Mouse (Mus musculus) adrenal gland, postnatal 14 days (tissue): ENCODE measurements around the gene Ccdc174. TPM values are rescaled to one million over a fixed set of nuclear protein-coding genes. Genes with fewer than 3 reads are reported as not detected.

Source experiments
- DNase-seq: peaks from one replicate; pipeline ENCODE4 v3.0.0; 2021; ENCODE audit warnings: mixed read lengths
- total RNA-seq: library from RNA; stranded (reverse); gene quantifications from 2 replicates; pipeline ENCODE4 v1.2.3, GENCODE M21; 2021

Ccdc174 gene
- total RNA-seq, 1 experiment from 2014 or later, result 34.7 TPM

GRCm38 (mm10) chr6:91917716-91918115 lies 39.9 kb downstream of the Ccdc174 start:
- no peak for DNase-seq

GRCm38 (mm10) chr6:91931231-91931630 lies 53.4 kb downstream of the Ccdc174 start:
- peak; percentile 66 for DNase-seq

GRCm38 (mm10) chr6:91938491-91938890 lies 60.6 kb downstream of the Ccdc174 start:
- DNase-seq, result no peak

- DNase-seq, result peak; percentile 16
These were observed 70.6 kb downstream of the Ccdc174 start for GRCm38 (mm10) chr6:91948426-91948825.

Other genes starting within 250 kb of the Ccdc174 start
- 259 and 278 TPM in 2 replicates for gene Slc6a6, start 194.0 kb upstream of the Ccdc174 start, total RNA-seq
- 1.7 and 1.9 TPM in 2 replicates for gene Grip2, start 50.8 kb upstream of the Ccdc174 start, total RNA-seq
- 1.2 and 1.7 TPM in 2 replicates for gene 4930590J08Rik, start 24.8 kb downstream of the Ccdc174 start, total RNA-seq
- gene Fgd5, start 100.8 kb downstream of the Ccdc174 start, total RNA-seq, result 21.2 and 24.7 TPM in 2 replicates
- 35.9 and 42.7 TPM in 2 replicates for gene Nr2c2, start 213.3 kb downstream of the Ccdc174 start, total RNA-seq